Mouse (Mus musculus): ENCODE measurements around the gene Sptlc3. TPM values are rescaled to one million over a fixed set of nuclear protein-coding genes. Genes with fewer than 3 reads are reported as not detected.

Sptlc3 gene
- not detected for total RNA-seq (2021)
- long read RNA-seq, experiment 1, result 0 reads
- long read RNA-seq, experiment 2, result 0 reads

GRCm38 (mm10) chr2:139493836-139494235, at the start of gene Sptlc3:
TSS of gene Sptlc3 (plus strand) at chr2:139493913.
- no peak for DNase-seq

- no peak for DNase-seq
Observed at GRCm38 (mm10) chr2:139467726-139468125, 26.0 kb upstream of the Sptlc3 start.

GRCm38 (mm10) chr2:139488708-139489107, 5.0 kb upstream of the Sptlc3 start:
- no peak for DNase-seq

- DNase-seq, result no peak
Observed at GRCm38 (mm10) chr2:139494629-139495028, 916 bp downstream of the Sptlc3 start.

- no peak for DNase-seq
Observed at GRCm38 (mm10) chr2:139561966-139562505, 68.3 kb downstream of the Sptlc3 start.

GRCm38 (mm10) chr2:139579280-139579679, 85.6 kb downstream of the Sptlc3 start:
- no peak for DNase-seq

GRCm38 (mm10) chr2:139582766-139583165, 89.1 kb downstream of the Sptlc3 start:
- DNase-seq, result no peak

- DNase-seq, result no peak
Observed at GRCm38 (mm10) chr2:139587660-139588200, 94.0 kb downstream of the Sptlc3 start.

- DNase-seq, result no peak
Observed at GRCm38 (mm10) chr2:139589905-139590304, 96.2 kb downstream of the Sptlc3 start.

GRCm38 (mm10) chr2:139590888-139591698, 97.4 kb downstream of the Sptlc3 start:
- DNase-seq, result no peak

- DNase-seq, result no peak
Observed at GRCm38 (mm10) chr2:139592109-139592508, 98.4 kb downstream of the Sptlc3 start.

- no peak for DNase-seq
Observed at GRCm38 (mm10) chr2:139597229-139597628, 103.5 kb downstream of the Sptlc3 start.

- no peak for DNase-seq
Observed at GRCm38 (mm10) chr2:139601543-139602194, 108.0 kb downstream of the Sptlc3 start.

- no peak for DNase-seq
Observed at GRCm38 (mm10) chr2:139608167-139608566, 114.5 kb downstream of the Sptlc3 start.

- no peak for DNase-seq
Observed at GRCm38 (mm10) chr2:139608810-139609209, 115.1 kb downstream of the Sptlc3 start.

- DNase-seq, result no peak
Observed at GRCm38 (mm10) chr2:139609231-139609630, 115.5 kb downstream of the Sptlc3 start.

- DNase-seq, result no peak
Observed at GRCm38 (mm10) chr2:139609662-139610291, 116.1 kb downstream of the Sptlc3 start.

- DNase-seq, result peak; percentile 54
Observed at GRCm38 (mm10) chr2:139612410-139613107, 118.8 kb downstream of the Sptlc3 start.

GRCm38 (mm10) chr2:139626496-139626895, 132.8 kb downstream of the Sptlc3 start:
- DNase-seq, result no peak

GRCm38 (mm10) chr2:139628731-139629130, 135.0 kb downstream of the Sptlc3 start:
- DNase-seq, result no peak

GRCm38 (mm10) chr2:139629653-139630052, 135.9 kb downstream of the Sptlc3 start:
- DNase-seq, result no peak

GRCm38 (mm10) chr2:139634506-139634905, 140.8 kb downstream of the Sptlc3 start:
- DNase-seq, result no peak

Data from gastrocnemius, postnatal 25 days (tissue).